Mouse (Mus musculus): ENCODE measurements around the gene Shc2.

GRCm38 (mm10) chr10:79569921-79570320, 67.8 kb downstream of the Shc2 start:
- TF ChIP-seq POLR2A (IDR thresholded peaks at IDR 0.05; ENCODE audit: control insufficient read depth, low read depth, low read length) (no peak), CTCF (IDR thresholded peaks at IDR 0.05; ENCODE audit: control insufficient read depth, insufficient read depth, insufficient replicate concordance, low read depth, low read length) (no peak)

Data from testis, adult 2 months (tissue).